Mouse (Mus musculus): Measurements from ENCODE around the gene Strip1. TPM values are rescaled to one million over a fixed set of nuclear protein-coding genes. Genes with fewer than 3 reads are reported as not detected.
A peak's percentile ranks its signal among the peaks of the same experiment; 100 is the strongest.

The Strip1 gene
- total RNA-seq, 2 experiments from 2014 or later, result 63.9 to 65.4 TPM

DNA sequence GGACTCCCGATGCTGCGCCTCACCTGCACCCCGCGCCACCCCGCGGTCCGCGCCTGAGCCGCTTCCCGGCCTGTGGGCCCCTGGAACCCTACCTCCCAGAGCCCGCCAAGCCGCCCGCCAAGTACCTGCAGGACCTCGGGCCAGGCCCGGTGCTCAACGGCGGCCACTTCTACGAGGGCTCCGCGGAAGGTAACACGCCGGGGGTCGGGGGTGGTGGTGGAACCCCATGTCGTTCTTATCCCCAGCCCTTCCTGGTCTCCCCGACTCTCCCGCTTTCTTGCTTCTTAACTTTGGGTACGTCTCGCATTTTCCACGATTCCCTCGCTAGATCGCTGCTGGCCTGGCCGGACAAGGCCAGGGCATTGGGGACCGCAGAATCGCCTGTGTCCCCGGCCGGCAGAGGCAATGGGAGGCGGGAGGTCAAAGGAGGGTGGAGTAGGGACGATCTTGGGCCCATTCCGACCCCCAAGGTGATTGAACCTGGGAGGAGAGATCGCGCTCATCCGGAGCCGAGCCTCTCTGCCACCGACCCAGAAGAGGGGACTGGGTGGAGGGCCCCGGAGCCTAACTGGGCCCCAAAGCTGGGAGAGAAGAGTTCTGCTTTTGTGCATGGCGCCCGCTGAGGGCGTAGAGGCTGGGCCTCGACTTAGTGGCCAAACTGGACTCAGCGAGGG, 36.1 kb downstream of the Strip1 start:
- no peak for DNase-seq (ENCODE audit: low spot score in 2 of 2)

DNA sequence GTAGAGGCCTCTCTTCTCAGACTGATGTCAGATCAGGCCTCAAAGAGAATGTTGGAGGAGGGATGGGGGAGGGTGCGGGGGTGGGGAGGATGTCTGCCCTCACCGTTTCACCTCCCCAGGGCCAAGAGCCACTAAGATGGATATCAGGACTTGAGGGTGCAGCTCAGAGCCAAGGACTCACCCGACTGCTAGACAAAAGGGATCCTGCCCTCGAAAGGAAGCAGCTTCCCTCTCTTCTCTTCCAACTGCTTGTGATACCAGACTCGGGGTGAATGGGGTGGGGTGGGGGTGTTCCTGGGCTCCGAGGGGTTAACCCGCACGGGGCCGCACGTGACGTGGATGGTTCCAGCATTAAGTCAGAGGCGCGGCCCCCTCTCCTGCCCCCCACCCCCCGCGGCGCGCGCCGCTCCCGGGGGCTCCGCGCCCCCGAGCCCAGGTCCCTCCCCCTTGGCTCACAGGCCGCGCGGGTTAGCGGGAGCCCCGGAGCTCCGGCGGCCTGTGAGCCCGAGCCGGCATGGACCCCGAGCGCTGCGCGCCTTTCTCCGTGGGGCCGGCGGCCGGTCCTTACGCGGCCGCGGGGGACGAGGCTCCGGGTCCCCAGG, 36.7 kb downstream of the Strip1 start, which contains the start of gene Alx3:
Alx3 (plus strand) TSS at position 370 of the 602 bp plus-strand sequence.
- DNase-seq (ENCODE audit: low spot score in 2 of 2), result no peak

- DNase-seq (ENCODE audit: low spot score in 2 of 2), result no peak
These were observed 37.9 kb downstream of the Strip1 start for GRCm38 (mm10) chr3:107593632-107594031.

- no peak for DNase-seq (ENCODE audit: low spot score in 2 of 2)
These were observed 39.9 kb downstream of the Strip1 start for GRCm38 (mm10) chr3:107591612-107592011.

DNA sequence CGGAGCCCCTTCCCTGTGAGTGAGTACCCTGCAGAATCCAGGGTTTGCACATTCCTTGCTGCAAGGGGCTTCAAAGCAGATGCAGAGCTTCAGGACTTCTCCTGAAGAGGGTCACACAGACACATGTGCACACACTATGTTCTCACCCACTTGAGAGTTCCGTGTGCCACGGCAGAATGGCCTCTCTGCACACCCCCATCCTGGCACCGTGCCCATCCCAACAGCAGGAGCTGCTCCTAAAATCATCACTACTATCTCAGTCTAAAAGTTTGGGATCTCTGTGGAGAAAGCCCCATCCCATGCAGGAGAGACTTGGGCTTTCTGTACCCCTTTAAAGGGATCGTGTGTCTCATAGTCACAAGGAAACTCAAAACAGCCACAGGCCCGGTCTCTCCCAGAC, 45.0 kb downstream of the Strip1 start:
- DNase-seq (ENCODE audit: low spot score in 2 of 2), result no peak

DNA sequence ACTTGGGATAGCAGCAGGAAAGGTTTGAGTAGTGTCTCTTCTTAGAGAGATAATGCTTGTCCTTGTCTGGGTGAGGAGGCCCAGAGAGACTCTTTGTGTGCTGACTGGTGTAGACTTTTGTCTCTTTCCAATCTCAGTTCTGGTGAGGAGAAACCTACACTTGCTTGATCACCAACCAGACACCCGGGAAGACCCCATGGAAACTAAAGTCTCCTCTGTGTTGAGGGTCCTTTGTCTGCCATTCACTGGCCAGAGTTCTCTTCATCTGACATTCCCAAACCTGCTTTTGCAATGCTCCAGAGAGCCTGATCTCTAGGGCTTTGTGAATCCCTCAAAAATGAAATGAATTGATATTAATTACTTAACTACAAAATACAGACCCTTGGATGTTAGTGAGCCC, 47.6 kb downstream of the Strip1 start:
- DNase-seq (ENCODE audit: low spot score in 2 of 2), result no peak

- DNase-seq (ENCODE audit: low spot score in 2 of 2), result no peak
These were observed 48.4 kb downstream of the Strip1 start for GRCm38 (mm10) chr3:107582875-107583767.

DNA sequence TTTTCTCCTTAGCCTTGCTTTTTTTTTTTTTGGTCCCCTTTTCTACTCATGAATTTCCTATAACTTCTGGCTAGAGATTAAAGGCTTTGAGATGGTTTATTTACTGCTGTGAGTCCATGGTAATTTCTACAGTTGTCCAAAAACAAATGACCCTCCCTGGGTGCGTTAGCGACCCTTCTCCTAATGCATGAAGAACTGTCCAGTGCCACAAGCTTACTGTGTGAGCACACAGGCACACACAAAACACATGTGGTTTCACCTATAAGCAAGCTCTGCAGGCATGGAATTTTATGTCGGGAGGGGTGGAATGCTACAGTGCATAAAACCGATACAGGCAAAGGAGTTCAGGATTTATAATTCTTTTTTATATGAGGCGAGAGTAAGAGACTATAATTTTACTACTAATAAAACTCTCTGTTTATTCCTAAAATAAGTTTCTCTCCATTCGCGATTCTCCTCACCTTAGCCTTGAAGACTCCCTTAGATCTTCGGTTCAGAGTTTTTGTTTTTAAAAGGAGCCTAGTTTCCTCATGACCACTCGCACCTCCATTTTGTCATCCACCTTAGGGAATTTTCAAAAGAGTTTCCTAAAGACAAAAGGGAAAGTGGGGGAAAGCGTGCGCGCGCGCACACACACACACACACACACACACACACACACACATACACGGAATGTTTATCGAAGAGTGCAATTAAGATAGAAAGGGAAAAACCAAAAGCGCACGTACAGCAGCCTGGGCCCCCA, 49.2 kb downstream of the Strip1 start:
- DNase-seq (ENCODE audit: low spot score in 2 of 2), result no peak

- no peak for DNase-seq (ENCODE audit: low spot score in 2 of 2)
These were observed 50.1 kb downstream of the Strip1 start for GRCm38 (mm10) chr3:107581103-107582010.

- peak; percentile 72 to 86 for DNase-seq (ENCODE audit: low spot score in 2 of 2)
These were observed 52.0 kb downstream of the Strip1 start for GRCm38 (mm10) chr3:107579466-107579865.

DNA sequence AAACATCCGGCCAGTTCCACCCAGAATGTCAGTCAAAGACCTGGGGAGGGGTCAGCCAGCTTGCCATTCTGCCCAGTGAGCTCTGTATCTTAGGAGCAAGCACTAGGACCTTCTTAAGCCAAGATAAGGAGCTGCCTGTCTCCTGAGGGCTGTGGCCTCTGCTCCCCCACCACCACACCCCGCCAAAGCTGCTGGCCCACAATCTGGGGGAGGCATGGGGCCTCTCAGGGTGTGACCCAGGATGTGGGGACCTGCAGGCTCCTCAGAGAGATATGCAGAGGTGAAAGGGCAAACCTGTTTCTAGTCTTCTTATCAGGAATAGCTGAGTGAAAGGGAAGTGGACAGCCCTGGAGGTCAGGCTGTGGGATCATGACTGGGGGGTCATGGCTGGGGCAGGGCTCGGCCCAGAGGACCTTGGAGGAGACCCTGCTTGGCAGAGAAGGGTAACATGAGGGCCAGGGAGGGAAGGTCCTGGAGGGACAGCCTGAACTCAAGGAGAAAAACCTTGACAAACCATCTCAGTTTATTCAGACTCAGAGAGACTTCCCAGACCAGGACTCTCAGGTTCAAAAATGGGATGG, 53.6 kb downstream of the Strip1 start:
- DNase-seq (ENCODE audit: low spot score in 2 of 2), result no peak

GRCm38 (mm10) chr3:107576807-107577206, 54.7 kb downstream of the Strip1 start:
- DNase-seq (ENCODE audit: low spot score in 2 of 2), result no peak

DNA sequence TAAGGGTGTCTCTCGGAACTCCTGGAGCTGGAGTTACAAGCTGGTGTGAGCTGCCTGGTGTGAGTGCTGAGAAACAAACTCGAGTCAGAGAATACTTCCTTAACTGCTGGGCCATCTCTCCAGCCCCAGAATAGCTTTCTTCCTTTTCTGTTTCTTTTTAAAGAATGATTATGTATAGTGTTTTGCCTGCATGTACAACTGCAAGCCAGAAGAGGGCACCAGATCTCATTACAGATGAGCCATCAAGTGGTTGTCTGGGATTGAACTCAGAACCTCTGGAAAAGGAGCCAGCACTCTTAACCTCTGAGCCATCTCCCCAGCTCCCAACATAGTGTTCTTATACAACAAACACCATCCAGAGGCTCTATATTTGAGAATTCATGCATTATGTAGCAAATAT, 60.3 kb downstream of the Strip1 start:
- DNase-seq (ENCODE audit: low spot score in 2 of 2), result no peak

GRCm38 (mm10) chr3:107568721-107569120, 62.8 kb downstream of the Strip1 start:
- DNase-seq (ENCODE audit: low spot score in 2 of 2), result no peak

DNA sequence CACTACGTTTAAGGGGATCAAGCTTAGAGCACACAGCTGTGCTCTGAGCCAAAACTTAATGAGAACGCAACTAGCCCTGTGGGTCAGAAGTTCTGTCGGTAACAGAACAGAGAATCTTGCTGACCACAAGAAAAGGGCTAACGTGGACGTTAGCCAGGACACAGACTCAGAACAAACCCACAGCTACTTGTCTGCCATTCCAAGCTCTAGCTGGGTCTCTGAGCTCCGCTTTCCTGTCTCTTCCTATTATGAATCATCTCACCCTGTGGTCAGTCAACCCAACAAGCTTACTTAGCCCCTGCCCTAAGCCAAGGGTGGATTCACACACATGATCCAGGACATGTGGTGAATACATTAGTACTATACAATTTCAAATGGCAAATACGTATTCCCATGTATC, 63.7 kb downstream of the Strip1 start:
- no peak for DNase-seq (ENCODE audit: low spot score in 2 of 2)

- DNase-seq (ENCODE audit: low spot score in 2 of 2), result no peak
These were observed 66.2 kb downstream of the Strip1 start for GRCm38 (mm10) chr3:107565331-107565730.

DNA sequence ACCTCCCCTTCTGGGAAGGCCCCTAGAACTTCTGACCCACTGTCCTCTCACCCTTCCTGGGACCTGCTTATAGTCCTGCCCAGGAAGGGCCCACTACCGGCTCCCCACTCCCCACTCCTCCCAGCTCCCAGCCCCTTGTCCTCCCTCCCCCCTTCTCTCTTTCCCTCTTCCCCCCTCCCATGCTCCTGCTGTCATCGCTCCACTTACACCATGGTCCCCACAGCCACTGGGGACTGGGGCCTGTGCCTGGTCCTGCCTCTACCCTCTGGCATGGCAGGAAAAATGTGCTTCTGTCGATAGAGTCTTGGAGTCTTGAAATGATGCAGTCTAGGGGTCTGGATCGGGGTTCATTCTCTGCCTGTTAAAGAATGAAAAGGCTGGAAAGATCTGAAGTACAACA, 67.6 kb downstream of the Strip1 start:
- DNase-seq (ENCODE audit: low spot score in 2 of 2), result no peak

GRCm38 (mm10) chr3:107562591-107562990, 68.9 kb downstream of the Strip1 start:
- no peak for DNase-seq (ENCODE audit: low spot score in 2 of 2)
